ENCODE assay signal across 23 mouse cellular contexts in the genomic region with DNA sequence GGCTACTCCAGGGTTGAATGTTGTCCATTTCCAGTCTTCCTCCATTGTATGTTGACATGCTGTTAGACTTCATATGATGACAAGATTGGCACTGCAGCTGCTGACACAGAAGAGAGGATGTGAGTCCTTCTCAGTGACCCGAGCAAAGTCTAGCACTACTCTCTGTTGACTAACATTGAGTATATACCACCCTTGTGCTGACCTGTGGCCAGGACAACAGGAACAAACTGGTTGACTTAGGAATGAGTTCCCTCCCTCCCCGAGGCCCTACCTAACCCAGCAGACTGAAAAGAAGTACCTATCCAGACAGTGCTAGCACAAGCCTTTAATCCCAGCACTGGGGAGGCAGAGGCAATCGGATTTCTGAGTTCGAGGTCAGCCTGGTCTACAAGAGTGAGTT. TPM values are rescaled to one million over a fixed set of nuclear protein-coding genes. Genes with fewer than 3 reads are reported as not detected.
DNase-seq lines count a peak whose midpoint lies in the region; ATAC-seq lines count a peak whose summit lies in the region.
"Had no signal": no experiment of that assay in that cellular context is flagged by ENCODE, and none has a peak within 500 bp of the region (broad histone marks: within the 10 kb centered on the region; RNA-seq: fewer than 3 reads in every experiment).

No protein-coding gene starts in this region.

- no peaks in the 10 kb centered on the region for H3K36me3 ChIP-seq in hindbrain, embryonic 10.5 days
- H3K36me3 ChIP-seq in hindbrain, embryonic 16.5 days (ENCODE audit: control insufficient read depth, insufficient read depth, low read length), result no peaks in the 10 kb centered on the region
- H3K36me3 ChIP-seq in liver, embryonic 12.5 days, result no peaks in the 10 kb centered on the region
- no peaks in the 10 kb centered on the region for H3K36me3 ChIP-seq in liver, embryonic 11.5 days (ENCODE audit: control insufficient read depth, insufficient read depth, low read length)
- no peaks in the 10 kb centered on the region for H3K36me3 ChIP-seq in midbrain, embryonic 14.5 days (ENCODE audit: control insufficient read depth, insufficient read depth, low read length)
- H3K36me3 ChIP-seq in midbrain, embryonic 15.5 days (replicated peaks), result no peaks in the 10 kb centered on the region
- H3K36me3 ChIP-seq: embryonic facial prominence, embryonic 15.5 days; forebrain, embryonic 10.5 days; G1E; heart, embryonic 13.5 days had no signal

- H3K4me1 ChIP-seq in hindbrain, embryonic 10.5 days (replicated peaks), result peaks cover 33% of the 10 kb centered on the region
- peaks cover 12% of the 10 kb centered on the region for H3K4me1 ChIP-seq in hindbrain, embryonic 16.5 days (ENCODE audit: control insufficient read depth, insufficient read depth, low read depth, low read length)
- H3K4me1 ChIP-seq in liver, embryonic 12.5 days, result peaks cover 21% of the 10 kb centered on the region
- peaks cover 5% of the 10 kb centered on the region for H3K4me1 ChIP-seq in liver, embryonic 11.5 days (replicated peaks; ENCODE audit: control insufficient read depth, insufficient read depth, low read length)
- peaks cover 16% of the 10 kb centered on the region for H3K4me1 ChIP-seq in midbrain, embryonic 14.5 days (ENCODE audit: control insufficient read depth, insufficient read depth, low read length)
- peaks cover 34% of the 10 kb centered on the region for H3K4me1 ChIP-seq in midbrain, embryonic 15.5 days

- H3K27me3 ChIP-seq in hindbrain, embryonic 10.5 days (ENCODE audit: insufficient read depth, poor library complexity, severe bottlenecking), result 0 out of 2 replicates have a peak, but pooled peaks cover under 1% of the 10 kb centered on the region
- no peaks in the 10 kb centered on the region for H3K27me3 ChIP-seq in hindbrain, embryonic 16.5 days (replicated peaks; ENCODE audit: control insufficient read depth, insufficient read depth, low read length)
- peaks cover 36% of the 10 kb centered on the region for H3K27me3 ChIP-seq in liver, embryonic 12.5 days (replicated peaks)
- peaks cover 4% of the 10 kb centered on the region; the same call in 1 of the 2 replicates for H3K27me3 ChIP-seq in liver, embryonic 11.5 days (replicated peaks; ENCODE audit: control insufficient read depth, insufficient read depth, low read length)
- no peaks in the 10 kb centered on the region for H3K27me3 ChIP-seq in midbrain, embryonic 14.5 days (ENCODE audit: control insufficient read depth, insufficient read depth, low read length)
- no peaks in the 10 kb centered on the region for H3K27me3 ChIP-seq in midbrain, embryonic 15.5 days (replicated peaks)
- H3K27me3 ChIP-seq: embryonic facial prominence, embryonic 15.5 days had no signal

- H3K4me2 ChIP-seq in hindbrain, embryonic 16.5 days (ENCODE audit: low read length), result no peak overlapping the region
- no peak overlapping the region for H3K4me2 ChIP-seq in liver, embryonic 12.5 days
- H3K4me2 ChIP-seq in liver, embryonic 11.5 days, result no peak overlapping the region
- H3K4me2 ChIP-seq in midbrain, embryonic 14.5 days (ENCODE audit: low read length), result no peak overlapping the region
- H3K4me2 ChIP-seq in midbrain, embryonic 15.5 days, result no peak overlapping the region
- H3K4me2 ChIP-seq: embryonic facial prominence, embryonic 15.5 days; heart, embryonic 13.5 days had no signal

- no peak for ATAC-seq in hindbrain, embryonic 16.5 days
- ATAC-seq in liver, embryonic 12.5 days, result peak; percentile 65
- ATAC-seq in liver, embryonic 11.5 days (replicated peaks; ENCODE audit: low FRiP score), result no peak
- no peak for ATAC-seq in midbrain, embryonic 14.5 days (ENCODE audit: low FRiP score, low TSS enrichment)
- ATAC-seq in midbrain, embryonic 15.5 days (replicated peaks), result no peak
- ATAC-seq: CD4-positive, CD25-positive, alpha-beta regulatory T cell, adult 4 months had no signal

- 92% methylated on average over 4 of the region's 4 CpGs for WGBS in hindbrain, embryonic 10.5 days
- 94% methylated on average over 4 of the region's 4 CpGs for WGBS in hindbrain, embryonic 16.5 days
- WGBS in liver, embryonic 12.5 days (ENCODE audit: insufficient replicate concordance), result 56% methylated on average over 4 of the region's 4 CpGs
- WGBS in liver, embryonic 11.5 days, result 75% methylated on average over 4 of the region's 4 CpGs
- 97% methylated on average over 4 of the region's 4 CpGs for WGBS in midbrain, embryonic 14.5 days
- WGBS in midbrain, embryonic 15.5 days, result 92% methylated on average over 4 of the region's 4 CpGs

- no peak overlapping the region for H3K4me3 ChIP-seq in hindbrain, embryonic 10.5 days
- H3K4me3 ChIP-seq in hindbrain, embryonic 16.5 days (ENCODE audit: low read length), result no peak overlapping the region
- no peak overlapping the region for H3K4me3 ChIP-seq in liver, embryonic 12.5 days
- no peak overlapping the region for H3K4me3 ChIP-seq in liver, embryonic 11.5 days (ENCODE audit: low read depth, low read length)
- H3K4me3 ChIP-seq in midbrain, embryonic 14.5 days (replicated peaks; ENCODE audit: low read depth, low read length), result no peak overlapping the region
- H3K4me3 ChIP-seq in midbrain, embryonic 15.5 days, result no peak overlapping the region
- H3K4me3 ChIP-seq: embryonic facial prominence, embryonic 15.5 days; erythroblast, embryonic 14.5 days; heart, embryonic 13.5 days had no signal

- peak overlapping the region; percentile 90; the same call in 1 of the 2 replicates for H3K27ac ChIP-seq in hindbrain, embryonic 10.5 days
- no peak overlapping the region for H3K27ac ChIP-seq in hindbrain, embryonic 16.5 days (ENCODE audit: low read depth, low read length)
- H3K27ac ChIP-seq in liver, embryonic 12.5 days, result no peak overlapping the region
- H3K27ac ChIP-seq in liver, embryonic 11.5 days (ENCODE audit: low read depth, low read length), result no peak overlapping the region
- H3K27ac ChIP-seq in midbrain, embryonic 14.5 days (replicated peaks; ENCODE audit: low read depth, low read length), result 0 out of 2 replicates have a peak overlapping the region, but pooled peaks have one; percentile 22
- no peak overlapping the region for H3K27ac ChIP-seq in midbrain, embryonic 15.5 days
- H3K27ac ChIP-seq: embryonic facial prominence, embryonic 15.5 days; heart, embryonic 13.5 days had no signal

- DNase-seq in hindbrain, embryonic 10.5 days (ENCODE audit: low spot score), result no peak
- DNase-seq in liver, embryonic 11.5 days (ENCODE audit: low spot score), result no peak
- no peak for DNase-seq in midbrain, embryonic 14.5 days
- DNase-seq in yolk sac, embryonic 10.5 days (ENCODE audit: low spot score), result peak; percentile 78
- no peak for DNase-seq in heart, postnatal 25 days (ENCODE audit: low spot score)
- DNase-seq: adrenal gland, postnatal 10 days; B cell, adult 2 months; cerebellum, adult 11 months; cerebellum, adult 8-10 months; embryo, embryonic 11 days; gastrocnemius, postnatal 36 days; heart, adult 11 months; heart, postnatal 4 days had no signal

- no peaks in the 10 kb centered on the region for H3K9me3 ChIP-seq in hindbrain, embryonic 10.5 days
- H3K9me3 ChIP-seq in hindbrain, embryonic 16.5 days (ENCODE audit: control insufficient read depth, low read length), result no peaks in the 10 kb centered on the region
- H3K9me3 ChIP-seq in liver, embryonic 12.5 days (replicated peaks), result no peaks in the 10 kb centered on the region
- no peaks in the 10 kb centered on the region for H3K9me3 ChIP-seq in liver, embryonic 11.5 days (ENCODE audit: control insufficient read depth, low read length)
- H3K9me3 ChIP-seq in midbrain, embryonic 14.5 days (ENCODE audit: control insufficient read depth, low read length), result no peaks in the 10 kb centered on the region
- no peaks in the 10 kb centered on the region for H3K9me3 ChIP-seq in midbrain, embryonic 15.5 days
- H3K9me3 ChIP-seq: embryonic facial prominence, embryonic 15.5 days; forebrain, embryonic 10.5 days; G1E; heart, embryonic 13.5 days had no signal

- intact Hi-C loops in heart, postnatal 25 days (cut with DNase I), result no loop called here

- no peak overlapping the region for H3K9ac ChIP-seq in hindbrain, embryonic 16.5 days (ENCODE audit: low read depth, low read length)
- no peak overlapping the region for H3K9ac ChIP-seq in liver, embryonic 12.5 days
- H3K9ac ChIP-seq in liver, embryonic 11.5 days (ENCODE audit: low read depth, low read length), result no peak overlapping the region
- no peak overlapping the region for H3K9ac ChIP-seq in midbrain, embryonic 14.5 days (replicated peaks; ENCODE audit: low read length)
- no peak overlapping the region for H3K9ac ChIP-seq in midbrain, embryonic 15.5 days
- H3K9ac ChIP-seq: embryonic facial prominence, embryonic 15.5 days; heart, embryonic 13.5 days had no signal

RNA-seq across cellular contexts. Expression of gene Rnf38, which starts 12.7 kb away (rescaled TPM):
- polyA plus RNA-seq in hindbrain, embryonic 10.5 days (2016; fragmentation: Nextera tagmentation; extraction: Ambion mirVana), result 33.9 and 39.0 TPM in 2 replicates
- polyA plus RNA-seq in hindbrain, embryonic 16.5 days (2015; fragmentation: Nextera tagmentation; extraction: Ambion mirVana), result 20.9 and 28.3 TPM in 2 replicates
- 15.3 and 16.7 TPM in 2 replicates for polyA plus RNA-seq in liver, embryonic 12.5 days (2016; fragmentation: Nextera tagmentation; extraction: Ambion mirVana)
- 20.2 and 24.0 TPM in 2 replicates for polyA plus RNA-seq in liver, embryonic 11.5 days (2014; fragmentation: Nextera tagmentation; extraction: Ambion mirVana)
- polyA plus RNA-seq in midbrain, embryonic 14.5 days (2014; fragmentation: Nextera tagmentation; extraction: Ambion mirVana), result 56.5 and 60.8 TPM in 2 replicates
- 38.9 and 40.6 TPM in 2 replicates for polyA plus RNA-seq in midbrain, embryonic 15.5 days (2015; fragmentation: Nextera tagmentation; extraction: Ambion mirVana)
- 10 to 100 TPM; 30.4 to 32.7 TPM for total RNA-seq in heart, postnatal 25 days (2021)

RNA-seq across cellular contexts. Expression of gene Melk, which starts 54.4 kb away (rescaled TPM):
- 53.7 and 74.1 TPM in 2 replicates for polyA plus RNA-seq in hindbrain, embryonic 10.5 days (2016; fragmentation: Nextera tagmentation; extraction: Ambion mirVana)
- 7.1 and 9.3 TPM in 2 replicates for polyA plus RNA-seq in hindbrain, embryonic 16.5 days (2015; fragmentation: Nextera tagmentation; extraction: Ambion mirVana)
- polyA plus RNA-seq in liver, embryonic 12.5 days (2016; fragmentation: Nextera tagmentation; extraction: Ambion mirVana), result 28.0 TPM in 2 replicates
- 36.0 and 42.7 TPM in 2 replicates for polyA plus RNA-seq in liver, embryonic 11.5 days (2014; fragmentation: Nextera tagmentation; extraction: Ambion mirVana)
- polyA plus RNA-seq in midbrain, embryonic 14.5 days (2014; fragmentation: Nextera tagmentation; extraction: Ambion mirVana), result 5.2 and 10.3 TPM in 2 replicates
- polyA plus RNA-seq in midbrain, embryonic 15.5 days (2015; fragmentation: Nextera tagmentation; extraction: Ambion mirVana), result 5.5 and 7.3 TPM in 2 replicates
- under 1 TPM; 0.49 to 0.70 TPM for total RNA-seq in heart, postnatal 25 days (2021)
- total RNA-seq: gastrocnemius, adult 8-10 months had no signal

Comparison
In these comparisons a context has a peak if more than half of its experiments do, and no peak if none do; other contexts are left out.
1. H3K27ac ChIP-seq: peak in hindbrain, embryonic 10.5 days (single experiment) and midbrain, embryonic 14.5 days (single experiment); none in hindbrain, embryonic 16.5 days (single experiment), liver, embryonic 12.5 days (single experiment), liver, embryonic 11.5 days (single experiment) and midbrain, embryonic 15.5 days (single experiment).